Mouse (Mus musculus) limb, embryonic 14.5 days (tissue): Measurements from ENCODE around the gene Zbtb8a. TPM values are rescaled to one million over a fixed set of nuclear protein-coding genes. Genes with fewer than 3 reads are reported as not detected.

Experiments
- ATAC-seq: fragments of 200-750 bp; cut with Nextera tagmentation; 2 replicates; pipeline ENCODE4 v1.8.0; 2017; ENCODE audit warnings: low read depth, moderate number of reproducible peaks, moderate TSS enrichment; ENCODE audit not compliant: low FRiP score
- DNase-seq: peaks from one replicate; pipeline ENCODE4 v3.0.0-alpha.2; 2015; ENCODE audit warnings: low spot score
- H3K27ac ChIP-seq: fragments of 300-500 bp; sonication (generic); replicated peaks from 2 replicates; pipeline ENCODE4 v1.5.1; 2014; ENCODE audit warnings: low read depth, mild to moderate bottlenecking, low read length, moderate library complexity, mixed read lengths
- H3K27me3 ChIP-seq: fragments of 300-500 bp; sonication (generic); 2 replicates; pipeline ENCODE4 v1.6.1; 2014; ENCODE audit warnings: low read length, mixed read lengths; ENCODE audit not compliant: control insufficient read depth, insufficient read depth
- H3K36me3 ChIP-seq: fragments of 300-500 bp; sonication (generic); 2 replicates; pipeline ENCODE4 v1.6.1; 2014; ENCODE audit warnings: mild to moderate bottlenecking, low read length, moderate library complexity, mixed read lengths; ENCODE audit not compliant: control insufficient read depth, insufficient read depth
- H3K4me1 ChIP-seq: fragments of 300-500 bp; sonication (generic); 2 replicates; pipeline ENCODE4 v1.6.1; 2014; ENCODE audit warnings: antibody characterized with exemption, low read length, mixed read lengths; ENCODE audit not compliant: control insufficient read depth, insufficient read depth
- H3K4me2 ChIP-seq: fragments of 300-500 bp; sonication (generic); replicated peaks from 2 replicates; pipeline ENCODE4 v1.6.1; 2014; ENCODE audit warnings: low read depth, mild to moderate bottlenecking, low read length, moderate library complexity; ENCODE audit not compliant: severe bottlenecking
- H3K4me3 ChIP-seq: fragments of 300-500 bp; sonication (generic); replicated peaks from 2 replicates; pipeline ENCODE4 v1.5.1; 2014; ENCODE audit warnings: low read length
- H3K9ac ChIP-seq: fragments of 300-500 bp; sonication (generic); 2 replicates; pipeline ENCODE4 v1.6.1; 2014; ENCODE audit warnings: mild to moderate bottlenecking, low read depth, low read length, moderate library complexity; ENCODE audit not compliant: severe bottlenecking
- H3K9me3 ChIP-seq: fragments of 300-500 bp; sonication (generic); 2 replicates; pipeline ENCODE4 v1.6.1; 2016; ENCODE audit warnings: low read length; ENCODE audit not compliant: control insufficient read depth
- POLR2A ChIP-seq: fragments of 200-500 bp; IDR thresholded peaks from 2 replicates; pipeline ENCODE4 v1.8.0; 2012; ENCODE audit warnings: inconsistent platforms, mild to moderate bottlenecking, moderate library complexity, borderline replicate concordance; ENCODE audit not compliant: insufficient read depth, insufficient read length; ENCODE audit errors: extremely low read depth
- WGBS: fragments of 180-500 bp; shearing (Covaris S2); extraction: QIAGEN DNeasy Blood & Tissue Kit; methylation state at CpG from one replicate; pipeline ENCODE4 v1.1.7; 2014; 5-methylcytosine and 5-hydroxymethylcytosine counted together
- polyA plus RNA-seq, 2 experiments: library from polyadenylated mRNA; depleted of rRNA in 1 of 2; stranded (reverse) in 1 of 2; unstranded in 1 of 2; fragments of >200 nt; fragmentation: Nextera tagmentation in 1 of 2; extraction: Ambion mirVana in 1 of 2; gene quantifications; 2 replicates each; pipeline versions ENCODE4 v1.2.1 to v1.2.3; 2012 to 2014

Gene Zbtb8a
- polyA plus RNA-seq, 2 experiments = 5.6 to 16.2 TPM

DNA sequence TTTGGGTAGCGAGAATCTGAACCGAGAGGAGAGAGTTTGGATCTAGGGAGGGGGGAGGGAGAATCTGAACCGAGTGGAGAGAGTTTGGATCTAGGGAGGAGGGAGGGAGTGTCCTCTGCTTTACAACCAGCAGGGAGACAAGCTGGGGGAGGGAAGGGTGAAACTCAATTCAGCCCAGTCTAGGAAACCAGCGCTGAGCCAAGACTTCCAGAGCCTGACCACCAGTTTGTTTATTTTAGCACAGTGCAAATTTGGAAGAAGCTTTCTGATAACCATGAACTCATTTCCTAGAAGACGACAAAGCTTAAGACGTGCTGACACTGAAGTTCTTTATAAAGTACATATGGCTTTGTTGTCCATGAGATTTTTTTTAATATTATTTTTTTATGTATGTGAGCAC is 6.5 kb upstream of the Zbtb8a start:
- Histone ChIP-seq H3K4me3 (no peak overlapping the region), H3K4me2 (no peak overlapping the region)
- WGBS = 28% methylated on average over 6 of the region's 6 CpGs

GRCm38 (mm10) chr4:129383586-129383985 is 5.7 kb upstream of the Zbtb8a start:
- Histone ChIP-seq H3K27me3 (no peaks in the 10 kb centered on the region), H3K27ac (no peak overlapping the region), H3K9me3 (no peaks in the 10 kb centered on the region), H3K4me3 (no peak overlapping the region), H3K4me1 (no peaks in the 10 kb centered on the region), H3K36me3 (no peaks in the 10 kb centered on the region), H3K9ac (no peak overlapping the region), H3K4me2 (no peak overlapping the region)
- no peak for TF ChIP-seq POLR2A
- no peak for ATAC-seq
- WGBS = 91% methylated on average over 3 of the region's 3 CpGs
- DNase-seq = no peak

More for the DNA sequence above, 6.5 kb upstream of the Zbtb8a start:
- no peaks in the 10 kb centered on the region for H3K36me3 ChIP-seq
- no peak for TF ChIP-seq POLR2A
- ATAC-seq = no peak
- H3K27ac ChIP-seq = no peak overlapping the region
- no peaks in the 10 kb centered on the region for H3K4me1 ChIP-seq
- no peaks in the 10 kb centered on the region for H3K27me3 ChIP-seq
- DNase-seq = no peak
- no peak overlapping the region for H3K9ac ChIP-seq
- H3K9me3 ChIP-seq = no peaks in the 10 kb centered on the region

DNA sequence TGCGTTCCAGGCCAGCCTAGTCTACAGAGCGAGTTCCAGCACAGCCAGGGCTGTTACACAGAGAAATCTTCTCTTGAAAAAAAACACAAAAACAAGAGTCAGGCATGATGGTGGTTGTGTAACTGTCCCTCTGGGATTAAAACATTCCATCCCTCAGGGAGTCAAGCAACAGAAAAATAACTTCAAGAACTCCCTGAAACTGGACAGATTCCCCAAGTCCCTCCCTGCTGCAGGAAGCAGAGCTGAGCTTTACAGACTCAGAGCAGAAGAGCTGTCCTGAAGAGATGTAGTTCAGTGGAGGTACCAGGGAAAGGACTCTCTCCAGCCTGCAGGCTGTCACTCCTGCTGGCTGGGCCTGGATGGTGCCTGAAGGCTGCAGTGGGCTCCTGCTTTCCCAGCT is 4.6 kb upstream of the Zbtb8a start:
- Histone ChIP-seq H3K4me2 (no peak overlapping the region), H3K4me1 (0 out of 2 replicates have a peak, but pooled peaks cover 3% of the 10 kb centered on the region), H3K9ac (no peak overlapping the region), H3K4me3 (no peak overlapping the region), H3K36me3 (no peaks in the 10 kb centered on the region), H3K27ac (no peak overlapping the region), H3K9me3 (no peaks in the 10 kb centered on the region), H3K27me3 (no peaks in the 10 kb centered on the region)
- 89% methylated on average over 2 of the region's 2 CpGs for WGBS
- DNase-seq = no peak
- no peak for TF ChIP-seq POLR2A
- ATAC-seq = no peak

- Histone ChIP-seq H3K4me3 (no peak overlapping the region), H3K4me2 (no peak overlapping the region), H3K9ac (no peak overlapping the region), H3K27ac (no peak overlapping the region), H3K36me3 (no peaks in the 10 kb centered on the region), H3K9me3 (no peaks in the 10 kb centered on the region), H3K4me1 (0 out of 2 replicates have a peak, but pooled peaks cover 3% of the 10 kb centered on the region), H3K27me3 (no peaks in the 10 kb centered on the region)
- no peak for ATAC-seq
- 89% methylated on average over 9 of the region's 9 CpGs for WGBS
- no peak for DNase-seq
- TF ChIP-seq POLR2A = no peak
Observed at GRCm38 (mm10) chr4:129382029-129382428, 4.1 kb upstream of the Zbtb8a start.

DNA sequence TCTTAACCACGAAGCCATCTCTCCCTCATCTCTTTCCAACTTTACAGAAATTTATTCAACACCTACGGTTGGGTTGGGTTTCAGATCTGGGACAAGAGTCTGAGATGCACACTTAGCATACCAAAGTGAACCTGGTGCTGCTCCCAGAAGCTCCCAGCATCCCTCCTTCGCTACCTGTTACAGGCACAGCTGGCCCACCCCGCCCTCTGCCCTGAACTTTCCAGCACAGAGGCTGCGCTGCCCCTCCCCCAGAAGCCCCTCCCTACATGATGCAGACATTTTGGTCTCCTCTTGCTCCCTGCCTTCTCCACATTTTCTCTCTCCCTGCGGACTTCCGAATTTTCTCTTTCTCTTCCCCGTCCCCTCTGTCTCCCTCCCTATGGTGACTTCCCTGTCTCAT is 3.2 kb upstream of the Zbtb8a start:
- no peaks in the 10 kb centered on the region for H3K36me3 ChIP-seq
- no peak overlapping the region for H3K9ac ChIP-seq
- no peak overlapping the region for H3K4me3 ChIP-seq
- no peak for TF ChIP-seq POLR2A
- no peaks in the 10 kb centered on the region for H3K9me3 ChIP-seq
- DNase-seq (no peak), ATAC-seq (no peak)
- no peak overlapping the region for H3K4me2 ChIP-seq
- 0 out of 2 replicates have a peak, but pooled peaks cover 3% of the 10 kb centered on the region for H3K4me1 ChIP-seq
- no peak overlapping the region for H3K27ac ChIP-seq
- WGBS = 80% methylated on average over 8 of the region's 8 CpGs
- no peaks in the 10 kb centered on the region for H3K27me3 ChIP-seq

- Histone ChIP-seq H3K9ac (no peak overlapping the region), H3K4me2 (no peak overlapping the region), H3K27me3 (no peaks in the 10 kb centered on the region), H3K27ac (no peak overlapping the region), H3K36me3 (no peaks in the 10 kb centered on the region), H3K4me1 (0 out of 2 replicates have a peak, but pooled peaks cover 3% of the 10 kb centered on the region), H3K9me3 (no peaks in the 10 kb centered on the region), H3K4me3 (no peak overlapping the region)
- WGBS = 90% methylated on average over 3 of the region's 3 CpGs
- no peak for DNase-seq
- TF ChIP-seq POLR2A = no peak
- ATAC-seq = no peak
Observed at GRCm38 (mm10) chr4:129379805-129380204, 1.9 kb upstream of the Zbtb8a start.
